Mouse (Mus musculus) frontal cortex, postnatal 14 days (tissue): ENCODE measurements at regions not wholly inside any gene's neighbourhood (a gene's known extent, or its start where the extent isn't known, plus 50 kb on each side); places are given as distances from the start of the nearest gene placed in this dataset.
"Not testable (repeated sequence)": the region's sequence is repeated elsewhere in the genome, so short reads cannot be mapped to it uniquely, and the experiment has no call there.

ENCODE experiments used
- DNase-seq, 2 experiments: peaks; one replicate each; pipeline ENCODE4 v3.0.0; 2022; ENCODE audit warnings: low spot score in 2 of 2

- no peak for DNase-seq
Measured at GRCm38 (mm10) chr6:4149663-4150062, 62.9 kb upstream of the Bet1 start.

DNA sequence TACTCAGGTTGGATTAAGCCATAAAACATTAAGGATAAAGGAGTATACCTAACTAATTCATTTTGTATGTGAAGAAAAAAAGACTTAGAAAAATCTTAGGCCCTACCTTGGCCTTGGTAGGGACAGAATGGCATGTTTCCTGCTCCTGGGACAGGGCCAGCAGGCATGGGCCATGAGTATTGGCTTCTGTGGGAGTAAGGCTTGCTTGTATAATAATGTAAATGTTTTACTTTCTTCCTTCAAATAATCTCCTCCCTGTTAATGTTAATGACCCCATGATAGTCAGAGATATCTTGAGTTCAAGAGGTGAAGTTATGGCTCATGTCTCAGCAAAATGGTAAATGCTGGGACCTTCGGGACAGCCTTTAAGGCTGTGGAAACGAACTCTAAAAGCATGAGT is 71.5 kb upstream of the Bet1 start:
- no peak for DNase-seq

DNA sequence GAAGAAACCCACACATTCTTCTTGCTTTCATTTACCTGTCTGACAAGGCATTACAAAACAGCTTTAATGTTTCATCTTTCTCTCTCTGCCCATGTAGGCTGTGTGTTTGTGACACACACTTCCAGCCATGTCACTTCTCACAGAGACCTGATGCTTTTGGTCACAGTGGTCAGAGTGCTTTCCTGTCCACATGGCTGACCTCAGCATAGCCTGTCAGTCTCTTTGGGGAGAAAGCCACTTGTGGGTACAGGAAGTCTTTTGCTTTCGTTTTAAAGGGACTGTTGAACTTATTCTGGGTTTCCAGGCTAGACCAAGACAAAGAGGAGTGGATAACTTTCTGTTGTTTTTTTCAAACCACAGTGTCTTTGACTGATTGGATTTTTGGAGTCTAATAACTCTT is 77.0 kb upstream of the Bet1 start:
- DNase-seq = no peak

DNA sequence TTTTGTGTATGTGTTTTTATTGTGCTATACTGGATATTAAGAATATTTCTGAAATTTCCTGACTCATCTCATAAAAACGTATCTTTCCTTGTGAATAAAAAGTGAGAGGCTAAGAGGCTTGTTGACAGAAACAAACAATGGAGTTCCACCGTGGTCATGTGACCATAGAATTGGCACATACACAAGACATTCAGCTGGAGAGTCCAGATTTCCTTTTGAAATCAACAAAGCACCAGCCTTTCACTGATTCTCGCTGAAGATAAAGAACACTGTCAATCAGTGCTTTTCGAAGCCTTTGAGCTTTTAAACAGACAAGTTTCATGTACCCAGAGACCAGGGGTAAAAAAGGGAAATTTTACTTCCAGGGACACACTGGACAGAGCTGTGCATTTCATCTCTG is 80.3 kb upstream of the Bet1 start:
- DNase-seq = no peak

DNA sequence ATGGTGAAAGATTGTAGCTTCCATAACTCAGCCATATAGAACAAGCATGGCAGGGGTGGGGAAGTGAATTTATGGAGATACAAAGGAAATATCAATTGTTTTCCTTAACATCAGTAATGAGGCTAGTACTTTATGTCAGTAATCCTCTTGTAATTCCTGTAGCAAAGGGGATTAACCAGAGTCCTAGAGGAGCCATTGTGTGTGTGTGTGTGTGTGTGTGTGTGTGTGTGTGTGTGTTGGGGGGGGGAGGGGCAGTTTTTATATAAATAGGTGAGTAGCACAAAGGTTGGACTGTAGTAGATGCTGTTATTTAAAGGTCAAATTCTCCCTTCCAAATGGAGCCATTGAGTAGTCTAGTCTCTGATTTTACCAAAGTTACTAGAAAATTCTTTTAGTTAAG is 81.0 kb upstream of the Bet1 start:
- DNase-seq = no peak

- DNase-seq = no peak
Measured at GRCm38 (mm10) chr6:4171561-4171960, 84.8 kb upstream of the Bet1 start.

DNA sequence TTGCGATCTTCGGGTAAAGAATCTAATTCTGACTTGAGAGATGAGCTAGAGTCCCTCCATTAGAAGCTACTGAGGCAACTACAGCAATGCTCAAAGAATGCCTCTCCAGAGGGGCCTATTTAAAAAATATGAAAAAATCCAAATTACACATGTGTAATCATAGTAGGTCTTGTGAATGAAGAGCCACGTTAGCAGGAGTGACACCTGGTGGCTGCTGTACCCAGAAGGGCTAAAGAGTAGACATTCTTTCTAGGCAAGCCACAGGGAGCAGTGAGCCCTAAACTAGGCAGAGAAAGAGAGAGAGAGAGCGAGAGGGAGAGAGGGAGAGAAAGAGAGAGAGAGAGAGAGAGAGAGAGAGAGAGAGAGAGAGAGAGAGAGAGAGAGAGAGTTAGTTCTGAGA is 100.9 kb upstream of the Bet1 start:
- DNase-seq = no peak

DNA sequence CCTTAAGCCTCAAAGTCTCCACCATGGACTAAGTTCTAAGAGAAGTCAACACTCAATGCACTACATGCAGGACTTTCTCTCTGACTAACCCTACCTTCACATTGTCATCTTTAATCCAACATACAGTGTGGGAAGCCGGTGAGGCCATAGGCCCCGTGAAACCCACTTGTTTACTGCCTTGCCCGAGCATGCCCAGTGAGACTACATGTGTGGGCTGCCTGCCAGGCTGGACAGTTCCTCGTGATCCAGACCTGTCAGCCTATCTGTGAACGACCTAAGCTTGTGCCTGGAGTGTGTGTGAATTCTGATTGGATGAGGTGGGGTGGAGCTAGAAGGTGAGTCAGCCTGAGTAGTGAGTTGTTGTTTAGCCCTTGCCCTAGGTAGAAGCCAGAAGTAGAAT is 104.2 kb upstream of the Bet1 start:
- not testable (repeated sequence) for DNase-seq

DNA sequence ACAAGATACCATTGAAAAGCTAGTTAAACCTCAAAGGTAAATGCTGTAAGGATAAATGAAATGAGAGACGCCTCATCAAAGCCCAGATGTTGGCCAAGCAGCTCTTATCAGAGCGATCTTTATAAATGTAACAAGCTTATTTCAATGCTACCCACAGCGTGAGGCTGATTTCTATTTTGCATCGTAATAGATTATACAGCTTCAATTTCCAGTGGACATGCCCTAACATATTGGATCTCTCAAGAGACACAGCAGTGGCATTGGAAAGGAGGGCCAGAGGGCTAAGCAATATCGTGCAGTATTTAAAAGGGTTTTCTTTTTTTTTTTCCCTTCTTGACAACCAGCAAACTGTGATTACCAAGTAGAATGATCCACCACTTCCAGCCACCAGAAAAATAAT is 106.5 kb upstream of the Bet1 start:
- no peak for DNase-seq

DNA sequence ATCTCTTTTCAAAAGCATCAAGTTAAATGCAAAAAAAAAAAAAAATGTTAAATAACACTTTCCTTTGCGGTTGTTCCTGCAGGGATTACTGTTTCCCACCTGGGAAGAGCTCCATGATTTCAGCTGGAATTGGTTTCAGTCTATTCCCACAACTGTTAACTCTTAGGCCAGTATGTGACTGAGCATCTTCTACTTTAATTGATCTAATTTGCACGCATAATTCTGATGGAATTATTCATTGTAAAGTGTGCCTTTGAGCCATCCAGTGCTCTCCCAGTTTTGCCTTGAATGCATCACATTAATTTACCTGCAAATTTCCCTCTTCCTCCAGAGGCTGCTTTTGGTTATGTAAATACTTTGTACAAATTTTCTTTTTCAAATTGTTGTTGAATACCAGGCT is 114.4 kb upstream of the Bet1 start:
- DNase-seq = no peak

DNA sequence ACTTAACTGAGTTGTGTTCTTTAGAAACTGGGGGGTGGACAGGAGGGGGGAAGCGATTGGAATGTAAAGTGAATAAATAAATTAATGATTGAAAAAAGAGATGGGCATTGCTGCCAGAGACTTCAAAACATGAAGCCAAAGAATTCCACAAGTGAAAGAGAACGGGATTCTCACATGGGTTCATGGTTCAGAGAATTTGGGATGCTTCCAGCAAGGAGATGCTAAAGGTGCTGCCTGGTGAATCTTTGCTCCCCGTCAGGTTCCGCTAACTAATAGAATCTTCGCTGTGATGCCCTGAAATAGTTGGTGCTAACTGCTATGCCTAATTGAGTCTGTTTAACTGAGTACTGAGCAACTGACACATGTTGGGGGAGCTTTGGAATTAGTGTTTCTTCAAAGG is 118.9 kb upstream of the Bet1 start:
- no peak for DNase-seq

DNA sequence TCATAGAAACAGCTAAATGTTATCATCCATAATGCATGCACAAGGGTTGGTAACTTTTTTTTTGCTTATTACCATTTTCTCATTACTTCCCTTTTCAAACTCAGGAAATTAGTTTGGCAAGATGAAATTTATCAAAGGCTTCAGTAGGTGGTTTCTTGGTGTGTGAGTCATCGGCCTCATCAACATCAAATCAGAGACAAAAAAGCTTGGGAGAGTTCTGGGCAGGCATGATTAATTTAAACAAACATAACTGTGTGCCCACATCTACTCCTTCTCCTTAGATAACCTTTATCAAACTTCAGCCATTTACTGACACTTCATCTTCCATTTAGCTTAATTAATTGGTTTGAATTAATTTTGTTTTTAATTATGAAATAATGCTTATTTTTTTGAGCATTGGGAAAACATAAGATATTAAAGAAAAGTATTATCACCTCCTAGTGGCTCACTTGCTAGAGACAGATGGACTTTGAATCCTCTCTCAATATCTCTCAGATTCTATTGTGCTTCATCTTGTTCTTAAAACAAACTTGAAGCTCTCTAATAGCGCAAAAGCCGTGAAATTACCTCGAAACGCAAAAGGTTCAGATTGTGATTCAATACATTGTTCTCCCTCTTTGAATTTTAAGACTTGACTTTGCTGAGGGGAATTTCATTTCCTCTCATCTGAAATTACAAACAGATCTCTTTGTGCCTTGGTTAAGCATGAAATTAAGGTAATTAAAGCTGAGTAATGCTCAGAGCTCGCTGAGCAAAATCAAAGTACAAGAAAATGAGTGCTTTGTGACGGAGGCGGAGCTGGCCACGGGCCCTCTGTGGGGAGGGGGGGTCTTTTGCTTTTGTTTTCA is 158.7 kb upstream of the Bet1 start:
- DNase-seq = no peak

GRCm38 (mm10) chr6:4246113-4246419 is 159.3 kb upstream of the Bet1 start:
- no peak for DNase-seq

DNA sequence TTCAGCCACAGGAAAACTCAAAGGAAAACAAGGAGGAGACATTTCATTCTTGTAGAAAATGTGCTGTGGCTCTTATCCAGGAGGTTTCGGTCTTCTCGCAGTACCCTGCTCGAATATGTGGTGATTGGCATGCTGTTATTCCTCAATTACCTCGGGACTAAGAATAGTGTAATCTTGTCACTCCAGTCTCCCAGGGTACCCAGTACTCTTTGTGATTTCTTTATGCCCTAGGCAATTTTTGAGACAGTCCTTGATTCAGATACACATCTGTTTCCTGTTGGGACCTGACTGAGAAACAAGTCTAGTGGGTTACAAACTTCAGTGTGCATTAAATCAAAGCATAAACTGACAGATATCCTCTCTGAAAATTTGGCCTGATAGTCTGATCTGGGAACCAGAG is 189.8 kb upstream of the Bet1 start:
- no peak for DNase-seq

GRCm38 (mm10) chr6:4277245-4277890 is 190.6 kb upstream of the Bet1 start:
- DNase-seq = no peak

DNA sequence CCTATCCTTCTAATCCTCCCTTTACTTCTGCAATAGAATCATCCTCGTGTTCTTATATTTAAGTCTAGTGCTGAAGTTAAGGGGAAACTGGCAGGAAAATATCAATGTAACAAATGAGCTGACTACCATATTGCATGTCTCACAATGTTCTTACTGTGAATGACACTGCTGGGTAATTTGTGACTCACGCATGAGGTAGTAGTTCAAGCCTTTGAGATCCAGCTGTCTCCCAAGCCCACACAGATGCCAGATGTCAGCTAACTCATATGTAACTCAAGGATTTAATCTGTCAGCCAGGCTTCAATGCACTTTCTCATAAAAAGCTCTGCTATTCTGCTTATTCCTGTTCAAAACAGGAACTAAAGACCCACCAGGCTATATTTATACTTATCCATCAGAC is 204.6 kb upstream of the Bet1 start:
- DNase-seq = no peak

DNA sequence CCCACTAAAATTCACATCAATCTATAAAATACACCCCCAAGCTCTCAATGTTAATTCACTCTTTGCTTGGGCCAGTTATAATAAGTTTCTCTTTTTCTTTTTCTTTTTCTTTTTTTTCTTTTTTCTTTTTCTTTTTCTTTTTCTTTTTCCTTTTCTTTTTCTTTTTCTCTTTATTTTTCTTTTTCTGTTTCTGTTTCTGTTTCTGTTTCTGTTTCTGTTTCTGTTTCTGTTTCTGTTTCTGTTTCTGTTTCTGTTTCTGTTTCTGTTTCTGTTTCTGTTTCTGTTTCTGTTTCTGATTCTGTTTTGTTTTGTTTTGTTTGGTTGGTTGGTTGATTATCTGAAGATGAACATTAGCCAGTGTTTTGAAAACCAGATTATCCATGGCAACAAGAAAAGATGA is 201.2 kb upstream of the Col1a2 start:
- not testable (repeated sequence) for DNase-seq

DNA sequence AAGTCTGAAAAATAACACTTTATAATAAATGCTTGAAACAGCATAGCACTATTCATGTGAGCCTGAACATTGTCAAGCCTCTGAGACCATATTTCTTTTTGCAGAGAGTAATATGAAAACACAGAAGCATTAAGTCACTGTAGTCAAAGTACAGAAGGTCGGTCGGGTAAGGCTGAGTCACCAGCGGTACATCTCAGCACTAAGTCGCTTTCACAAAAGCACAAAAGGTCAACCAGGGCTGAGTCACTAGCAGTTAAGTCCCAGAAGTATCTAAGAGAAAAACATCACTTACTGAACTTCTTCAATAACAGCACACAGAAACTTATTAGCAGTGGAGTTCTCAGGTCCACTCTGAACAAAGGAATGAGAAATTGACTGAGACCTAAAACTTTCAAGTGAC is 154.7 kb upstream of the Col1a2 start:
- no peak for DNase-seq

DNA sequence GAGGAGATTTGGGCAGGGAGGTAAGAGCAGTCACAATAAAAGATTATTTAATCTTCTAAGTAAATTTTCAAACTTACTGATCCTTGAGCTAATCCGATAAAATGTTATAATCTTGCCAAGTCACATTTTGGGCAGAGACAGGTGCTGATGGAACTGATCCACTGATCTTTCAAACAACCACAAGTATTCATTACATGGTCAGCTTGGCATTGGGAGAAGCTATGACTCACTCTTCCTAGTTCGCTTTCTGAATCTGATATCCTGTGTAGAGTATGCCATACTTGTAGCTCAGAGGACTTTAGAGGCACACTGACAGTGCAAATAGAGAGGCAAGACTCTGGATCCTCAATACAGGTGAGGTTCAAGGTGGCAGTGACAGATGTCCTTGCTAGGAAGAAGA is 142.4 kb upstream of the Col1a2 start:
- DNase-seq = no peak

DNA sequence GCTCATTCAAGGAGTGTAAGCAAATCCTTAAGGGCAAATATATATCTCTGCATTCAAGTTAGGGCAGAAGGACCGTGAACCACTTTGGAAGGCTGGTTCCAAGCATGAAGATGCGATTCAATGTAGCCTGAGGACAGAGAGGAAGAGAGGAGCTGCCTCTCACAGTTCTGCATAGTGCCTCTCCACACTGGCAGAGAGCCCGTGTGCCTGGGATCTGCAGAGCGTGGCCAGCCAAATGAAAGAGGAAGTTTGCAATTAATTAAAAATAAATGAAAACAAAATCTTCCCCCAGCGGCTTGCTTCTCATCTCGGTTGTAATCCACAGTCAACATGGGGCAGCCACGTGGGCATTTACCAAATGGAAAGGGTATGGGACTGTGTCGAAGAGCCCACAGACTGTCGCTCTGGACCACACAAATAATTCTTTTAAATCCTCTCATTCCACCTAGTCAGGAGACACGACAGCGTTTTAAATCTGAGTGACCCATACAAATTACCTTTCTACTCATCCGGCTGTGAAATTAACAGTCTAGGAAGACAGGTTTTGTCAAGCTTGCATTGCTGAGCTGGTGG is 129.1 kb upstream of the Col1a2 start:
- no peak for DNase-seq

DNA sequence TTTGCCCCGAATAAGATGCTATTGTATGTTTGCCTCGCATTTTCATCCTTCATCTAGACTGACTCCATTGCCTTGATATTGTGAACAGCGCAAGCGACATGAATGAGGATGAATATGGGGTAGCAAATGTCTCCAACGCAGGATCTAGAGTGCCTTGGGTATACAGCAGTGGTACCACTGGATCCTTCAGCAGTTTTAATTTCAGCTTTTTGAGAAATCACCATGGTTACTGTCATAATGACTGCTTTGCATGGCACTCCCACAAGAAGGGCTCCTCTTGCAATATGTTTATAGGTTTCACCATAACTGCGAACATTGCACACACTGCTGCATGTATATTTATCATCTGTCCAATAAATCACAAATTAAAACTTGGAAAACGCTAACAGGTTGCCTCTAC is 107.8 kb upstream of the Col1a2 start:
- DNase-seq = no peak

DNA sequence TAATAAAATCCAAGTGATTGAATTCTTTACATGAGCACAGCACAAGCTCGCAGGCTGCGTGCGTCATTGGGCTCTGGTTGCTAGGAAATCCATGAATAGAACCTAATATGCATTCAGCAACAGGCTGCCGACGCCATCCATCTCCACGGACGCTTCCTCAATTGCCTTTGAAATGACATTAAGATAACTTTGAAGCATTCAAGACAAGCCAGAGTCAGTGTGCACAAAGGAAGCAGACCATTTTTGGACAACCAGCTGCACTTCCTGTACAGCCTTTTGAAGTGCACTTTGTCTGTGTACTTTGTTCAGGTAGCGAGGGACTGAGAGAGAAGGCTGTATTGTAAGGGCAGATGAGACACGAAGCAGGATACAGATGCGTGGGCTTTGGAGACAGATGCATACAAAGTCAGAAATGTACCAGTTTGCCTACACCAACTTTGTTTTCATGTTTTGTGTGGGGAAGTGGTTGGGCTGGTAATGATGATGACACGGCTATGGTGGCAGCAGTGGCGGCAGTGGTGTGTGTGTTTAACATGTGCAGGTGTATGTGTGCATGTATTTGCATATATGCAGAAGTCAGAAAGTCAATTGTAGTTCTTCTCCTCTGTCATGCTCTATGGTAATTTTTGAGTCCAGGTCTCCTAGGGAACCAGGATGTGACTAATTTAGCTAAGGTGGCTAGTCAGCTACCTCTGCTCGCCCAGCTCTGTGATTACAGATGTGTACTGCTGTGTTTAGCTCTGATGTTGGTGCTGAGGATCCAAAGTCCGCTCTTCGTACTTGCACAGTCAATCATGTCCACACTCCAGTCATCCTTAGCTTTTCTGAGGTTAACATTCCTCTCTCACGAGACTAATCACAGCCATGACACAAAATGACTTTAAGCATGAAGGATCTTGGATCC is 106.7 kb upstream of the Col1a2 start:
- DNase-seq = peak; percentile 56 to 63
